Mouse (Mus musculus) ES-E14 (cell line): ENCODE results near the gene Acly. TPM values are rescaled to one million over a fixed set of nuclear protein-coding genes. Genes with fewer than 3 reads are reported as not detected.

ENCODE experiments used
- DNase-seq: peaks from one replicate; pipeline ENCODE4 v3.0.0-alpha.2; 2013; ENCODE audit warnings: low read depth, low spot score
- H3K27ac ChIP-seq: 2 replicates; pipeline ENCODE4 v1.5.1; 2012; ENCODE audit warnings: low read depth, mild to moderate bottlenecking, low read length, moderate library complexity, mixed read lengths; ENCODE audit not compliant: poor library complexity, insufficient read depth, severe bottlenecking
- H3K36me3 ChIP-seq: 2 replicates; pipeline ENCODE4 v1.6.1; 2012; ENCODE audit warnings: mild to moderate bottlenecking, low read length, moderate library complexity, mixed read lengths; ENCODE audit not compliant: control insufficient read depth, poor library complexity, insufficient read depth, severe bottlenecking
- H3K4me1 ChIP-seq, 2 experiments: fragments of 150-350 bp in 1 of 2; sonication (generic) in 1 of 2; 2 replicates each; pipeline ENCODE4 v1.6.1; 2012; ENCODE audit warnings: low read length in 2 of 2, mild to moderate bottlenecking in 1 of 2, mixed read lengths in 1 of 2; ENCODE audit not compliant: control insufficient read depth in 2 of 2, insufficient read depth in 2 of 2, poor library complexity in 1 of 2
- H3K4me3 ChIP-seq, 2 experiments: fragments of 150-350 bp in 1 of 2; sonication (generic) in 1 of 2; 2 replicates each; pipeline ENCODE4 v1.5.1; 2012; ENCODE audit warnings: low read length in 2 of 2, low read depth in 1 of 2, mild to moderate bottlenecking in 1 of 2, mixed read lengths in 1 of 2; ENCODE audit not compliant: insufficient read depth in 1 of 2, poor library complexity in 1 of 2, severe bottlenecking in 1 of 2
- H3K9ac ChIP-seq: 2 replicates; pipeline ENCODE4 v1.6.1; 2012; ENCODE audit warnings: low read depth, mild to moderate bottlenecking, low read length, mixed read lengths; ENCODE audit not compliant: poor library complexity, insufficient read depth, severe bottlenecking
- H3K9me3 ChIP-seq: fragments of 150-350 bp; sonication (generic); 2 replicates; pipeline ENCODE4 v1.6.1; 2012; ENCODE audit warnings: low read depth, mild to moderate bottlenecking, low read length; ENCODE audit not compliant: control insufficient read depth, insufficient read depth
- CHD2 ChIP-seq: IDR thresholded peaks from 2 replicates; pipeline ENCODE4 v1.6.1; 2014; ENCODE audit warnings: mild to moderate bottlenecking, low read depth, low read length, inconsistent platforms
- HCFC1 ChIP-seq: IDR thresholded peaks from 2 replicates; pipeline ENCODE4 v1.6.1; 2012; ENCODE audit warnings: low read length, inconsistent platforms, borderline replicate concordance; ENCODE audit not compliant: insufficient read depth
- MAFK ChIP-seq: IDR thresholded peaks from 2 replicates; pipeline ENCODE4 v1.6.1; 2014; ENCODE audit warnings: mild to moderate bottlenecking, low read depth, low read length, inconsistent platforms; ENCODE audit not compliant: insufficient read depth
- ZC3H11A ChIP-seq: IDR thresholded peaks from 2 replicates; pipeline ENCODE4 v1.6.1; 2012; ENCODE audit warnings: low read depth, mild to moderate bottlenecking, inconsistent platforms, low read length, borderline replicate concordance
- ZNF384 ChIP-seq: IDR thresholded peaks from 2 replicates; pipeline ENCODE4 v1.6.1; 2012; ENCODE audit warnings: low read depth, low read length, inconsistent platforms
- in situ Hi-C, 2 experiments: fragments of 600-800 bp; cut with MboI; formaldehyde crosslinking; loops; one replicate each; pipeline ENCODE4 v1.15.1; 2025; ENCODE audit warnings: low sequenced_read_pairs in 2 of 2, inconsistent platforms in 1 of 2; ENCODE audit not compliant: unreplicated experiment in 2 of 2
- total RNA-seq: library from RNA; depleted of rRNA; stranded (reverse); fragments of 300-350 nt; gene quantifications from 2 replicates; pipeline ENCODE4 v1.2.3, GENCODE M21; 2012

Gene Acly
- total RNA-seq, 1 experiment: 209 TPM

GRCm38 (mm10) chr11:100493771-100494170 is 34.0 kb downstream of the Acly start:
- Histone ChIP-seq H3K4me1 (no peaks in the 10 kb centered on the region; a peak in 1 of 4 replicates), H3K9me3 (no peaks in the 10 kb centered on the region), H3K27ac (peak overlapping the region; percentile 79), H3K36me3 (peaks cover 79% of the 10 kb centered on the region), H3K9ac (peak overlapping the region; percentile 65), H3K4me3 (peak overlapping the region; percentile 50 to 52; a peak in 3 of 4 replicates)
- no peak for DNase-seq
- in situ Hi-C loops: no loop called here
- no peak for TF ChIP-seq CHD2
- no peak for TF ChIP-seq MAFK
- TF ChIP-seq HCFC1: no peak
- TF ChIP-seq ZC3H11A: no peak
- TF ChIP-seq ZNF384: no peak

GRCm38 (mm10) chr11:100490951-100491350 is 36.8 kb downstream of the Acly start:
- no peak overlapping the region for H3K27ac ChIP-seq
- in situ Hi-C loops: no loop called here
- TF ChIP-seq ZNF384 (no peak), MAFK (no peak), HCFC1 (no peak)
- H3K36me3 ChIP-seq: peaks cover 66% of the 10 kb centered on the region
- 0 out of 2 replicates have a peak overlapping the region, but pooled peaks have one; percentile 6 for H3K9ac ChIP-seq
- no peaks in the 10 kb centered on the region; a peak in 1 of 4 replicates for H3K4me1 ChIP-seq
- DNase-seq: no peak
- no peaks in the 10 kb centered on the region for H3K9me3 ChIP-seq
- H3K4me3 ChIP-seq: no peak overlapping the region

- Histone ChIP-seq H3K27ac (no peak overlapping the region), H3K36me3 (peaks cover 64% of the 10 kb centered on the region), H3K4me3 (no peak overlapping the region), H3K9me3 (no peaks in the 10 kb centered on the region), H3K9ac (no peak overlapping the region), H3K4me1 (no peaks in the 10 kb centered on the region)
- DNase-seq: no peak
- in situ Hi-C loops: no loop called here
- no peak for TF ChIP-seq MAFK
- no peak for TF ChIP-seq HCFC1
- TF ChIP-seq ZC3H11A: no peak
- TF ChIP-seq CHD2: no peak
- TF ChIP-seq ZNF384: no peak
Observed at GRCm38 (mm10) chr11:100485801-100486538, 41.8 kb downstream of the Acly start.

GRCm38 (mm10) chr11:100484461-100484860 is 43.3 kb downstream of the Acly start:
- Histone ChIP-seq H3K4me3 (no peak overlapping the region), H3K4me1 (no peaks in the 10 kb centered on the region), H3K9me3 (no peaks in the 10 kb centered on the region), H3K9ac (no peak overlapping the region), H3K36me3 (peaks cover 68% of the 10 kb centered on the region), H3K27ac (no peak overlapping the region)
- TF ChIP-seq CHD2 (no peak), ZC3H11A (no peak), HCFC1 (no peak), ZNF384 (no peak), MAFK (no peak)
- in situ Hi-C loops: no loop called here
- no peak for DNase-seq
